Mouse (Mus musculus): Measurements from ENCODE around the gene Gm10153. TPM values are rescaled to one million over a fixed set of nuclear protein-coding genes. Genes with fewer than 3 reads are reported as not detected.
"Not testable (repeated sequence)": the region's sequence is repeated elsewhere in the genome, so short reads cannot be mapped to it uniquely, and the experiment has no call there.

The Gm10153 gene
- not detected in 2 replicates for polyA plus RNA-seq (2012; rRNA removed)

DNA sequence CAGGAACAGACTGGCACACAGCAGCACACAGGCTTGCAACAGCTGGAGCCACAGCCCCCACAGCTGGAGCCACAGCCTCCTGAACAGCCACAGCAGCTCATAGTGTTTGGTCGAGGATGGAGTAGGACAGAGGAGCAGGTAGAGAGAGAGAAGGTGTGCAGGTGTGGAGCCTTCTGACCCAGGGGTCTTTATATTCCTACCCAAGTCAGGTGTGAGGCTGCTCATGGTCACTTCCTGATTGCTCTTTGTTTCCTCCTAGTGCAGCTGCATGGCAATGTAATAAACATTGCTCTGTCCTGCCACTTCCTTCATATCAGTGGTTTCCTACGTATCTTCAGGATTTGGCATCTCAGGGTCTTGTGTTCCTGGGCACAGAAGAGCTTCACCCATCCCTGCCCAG, at the start of gene Gm10153:
Gene Gm10153, minus strand, starts transcription at position 101 of the 400 bp plus-strand sequence.
- TF ChIP-seq POLR2A (IDR thresholded peaks at IDR 0.05; ENCODE audit: low read depth, low read length) (no peak), CTCF (IDR thresholded peaks at IDR 0.05; ENCODE audit: extremely low read depth, insufficient read depth, insufficient read length, insufficient replicate concordance) (no peak)
- Histone ChIP-seq H3K27me3 (ENCODE audit: control insufficient read depth, insufficient read depth, low read length) (no peaks in the 10 kb centered on the region), H3K36me3 (ENCODE audit: control insufficient read depth, insufficient read depth, low read length) (no peaks in the 10 kb centered on the region), H3K4me3 (ENCODE audit: extremely low read depth, insufficient read depth, insufficient read length) (no peak within 1 kb of the TSS), H3K4me1 (ENCODE audit: control insufficient read depth, insufficient read depth, insufficient read length) (no peaks in the 10 kb centered on the region), H3K27ac (ENCODE audit: insufficient read depth, low read length) (no peak within 1 kb of the TSS)
- DNase-seq (ENCODE audit: low read depth in 1 of 2, low spot score in 2 of 2), result no peak
- WGBS, result 39% methylated on average over 2 of the region's 2 CpGs

DNA sequence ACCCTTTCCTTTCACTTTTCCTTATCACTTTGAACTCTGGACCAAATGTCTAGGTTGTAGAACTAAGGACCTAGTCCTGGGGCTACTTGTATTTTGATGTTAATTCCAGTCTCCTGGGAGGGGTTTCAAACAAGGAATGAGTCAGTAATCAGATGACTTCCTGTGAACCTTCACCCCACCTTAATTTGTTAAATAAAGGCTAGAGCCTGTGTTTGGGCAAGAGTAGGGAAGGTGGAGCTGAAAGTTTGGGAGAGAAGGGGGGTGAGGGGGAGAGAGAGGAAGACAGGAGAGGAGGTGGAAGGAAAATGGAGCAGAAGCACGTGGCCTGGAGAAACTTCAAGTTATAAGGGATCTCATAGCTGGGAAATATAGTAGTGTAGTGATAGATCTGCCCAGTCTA, 41.4 kb upstream of the Gm10153 start:
- no peak overlapping the region for H3K4me3 ChIP-seq (ENCODE audit: extremely low read depth, insufficient read depth, insufficient read length)
- no peaks in the 10 kb centered on the region for H3K27me3 ChIP-seq (ENCODE audit: control insufficient read depth, insufficient read depth, low read length)
- H3K4me1 ChIP-seq (ENCODE audit: control insufficient read depth, insufficient read depth, insufficient read length), result no peaks in the 10 kb centered on the region
- H3K36me3 ChIP-seq (ENCODE audit: control insufficient read depth, insufficient read depth, low read length), result no peaks in the 10 kb centered on the region
- DNase-seq (ENCODE audit: low read depth in 1 of 2, low spot score in 2 of 2), result no peak
- H3K27ac ChIP-seq (ENCODE audit: insufficient read depth, low read length), result no peak overlapping the region
- 63% methylated on average over 1 of the region's 1 CpGs for WGBS
- TF ChIP-seq CTCF (IDR thresholded peaks at IDR 0.05; ENCODE audit: extremely low read depth, insufficient read depth, insufficient read length, insufficient replicate concordance), result no peak
- no peak for TF ChIP-seq POLR2A (IDR thresholded peaks at IDR 0.05; ENCODE audit: low read depth, low read length)

DNA sequence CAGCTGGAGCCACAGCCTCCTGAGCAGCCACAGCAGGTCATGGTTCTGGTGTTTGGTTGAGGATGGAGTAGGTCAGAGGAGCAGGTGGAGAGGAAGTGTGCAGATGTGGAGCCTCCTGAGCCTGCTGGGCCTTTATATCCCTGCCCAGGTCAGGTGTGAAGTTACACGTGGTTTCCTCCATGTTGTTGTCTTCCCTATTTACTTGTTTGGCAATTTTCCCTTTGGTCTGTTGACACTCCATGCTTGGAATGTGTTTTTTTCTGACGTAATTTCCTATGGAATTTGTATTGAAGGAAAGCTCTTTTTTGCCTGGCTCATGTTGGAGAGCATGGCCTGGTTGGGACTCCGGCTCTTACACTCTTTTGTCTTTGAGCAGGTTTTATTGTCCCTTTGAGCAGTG, 39.7 kb upstream of the Gm10153 start, which contains the start of gene Krtap5-5:
Gene Krtap5-5, minus strand, starts transcription at position 101 of the 400 bp plus-strand sequence.
- not testable (repeated sequence) for DNase-seq (ENCODE audit: low read depth in 1 of 2, low spot score in 2 of 2); H3K36me3 ChIP-seq (ENCODE audit: control insufficient read depth, insufficient read depth, low read length); H3K4me3 ChIP-seq (ENCODE audit: extremely low read depth, insufficient read depth, insufficient read length); H3K27me3 ChIP-seq (ENCODE audit: control insufficient read depth, insufficient read depth, low read length); H3K4me1 ChIP-seq (ENCODE audit: control insufficient read depth, insufficient read depth, insufficient read length); H3K27ac ChIP-seq (ENCODE audit: insufficient read depth, low read length)
- WGBS, result 54% methylated on average over 3 of the region's 3 CpGs

DNA sequence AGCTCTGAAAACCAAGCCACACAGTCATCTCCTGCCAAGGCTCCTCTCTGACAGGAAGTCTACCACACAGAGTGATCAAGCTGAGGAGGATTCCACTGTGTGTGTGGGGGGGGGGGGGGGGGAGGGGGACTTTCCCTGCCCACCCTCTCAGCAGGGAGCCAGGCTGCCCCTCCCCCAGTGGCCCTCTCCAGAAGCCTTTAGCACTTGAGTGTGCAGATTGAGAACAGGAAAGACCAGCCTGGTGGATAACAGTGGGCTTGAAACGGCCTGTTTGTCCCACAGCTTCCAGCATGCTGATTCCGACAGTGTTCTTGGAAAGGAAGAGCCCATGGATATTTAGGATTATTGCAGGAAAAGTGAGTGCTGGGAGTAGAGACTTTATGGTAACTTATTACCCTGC, 34.3 kb upstream of the Gm10153 start:
- no peak overlapping the region for H3K4me3 ChIP-seq (ENCODE audit: extremely low read depth, insufficient read depth, insufficient read length)
- DNase-seq (ENCODE audit: low read depth in 1 of 2, low spot score in 2 of 2), result no peak
- H3K27me3 ChIP-seq (ENCODE audit: control insufficient read depth, insufficient read depth, low read length), result no peaks in the 10 kb centered on the region
- 61% methylated on average over 2 of the region's 2 CpGs for WGBS
- H3K4me1 ChIP-seq (ENCODE audit: control insufficient read depth, insufficient read depth, insufficient read length), result no peaks in the 10 kb centered on the region
- TF ChIP-seq CTCF (IDR thresholded peaks at IDR 0.05; ENCODE audit: extremely low read depth, insufficient read depth, insufficient read length, insufficient replicate concordance) (no peak), POLR2A (IDR thresholded peaks at IDR 0.05; ENCODE audit: low read depth, low read length) (no peak)
- H3K36me3 ChIP-seq (ENCODE audit: control insufficient read depth, insufficient read depth, low read length), result no peaks in the 10 kb centered on the region
- no peak overlapping the region for H3K27ac ChIP-seq (ENCODE audit: insufficient read depth, low read length)

DNA sequence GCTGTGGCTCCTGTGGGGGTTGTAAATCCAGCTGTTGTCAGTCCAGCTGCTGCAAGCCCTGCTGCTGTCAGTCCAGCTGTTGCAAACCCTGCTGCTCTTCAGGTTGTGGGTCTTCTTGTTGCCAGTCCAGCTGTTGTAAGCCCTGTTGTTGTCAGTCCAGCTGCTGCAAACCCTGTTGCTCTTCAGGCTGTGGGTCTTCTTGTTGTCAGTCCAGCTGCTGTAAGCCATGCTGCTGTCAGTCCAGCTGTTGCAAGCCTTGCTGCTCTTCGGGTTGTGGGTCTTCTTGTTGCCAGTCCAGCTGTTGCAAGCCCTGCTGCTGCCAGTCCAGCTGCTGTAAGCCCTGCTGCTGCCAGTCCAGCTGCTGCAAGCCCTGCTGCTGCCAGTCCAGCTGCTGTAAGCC, 21.9 kb upstream of the Gm10153 start:
- 52% methylated on average over 1 of the region's 1 CpGs for WGBS
- not testable (repeated sequence) for H3K36me3 ChIP-seq (ENCODE audit: control insufficient read depth, insufficient read depth, low read length); H3K4me1 ChIP-seq (ENCODE audit: control insufficient read depth, insufficient read depth, insufficient read length); H3K27me3 ChIP-seq (ENCODE audit: control insufficient read depth, insufficient read depth, low read length); H3K4me3 ChIP-seq (ENCODE audit: extremely low read depth, insufficient read depth, insufficient read length); H3K27ac ChIP-seq (ENCODE audit: insufficient read depth, low read length); DNase-seq (ENCODE audit: low read depth in 1 of 2, low spot score in 2 of 2)

DNA sequence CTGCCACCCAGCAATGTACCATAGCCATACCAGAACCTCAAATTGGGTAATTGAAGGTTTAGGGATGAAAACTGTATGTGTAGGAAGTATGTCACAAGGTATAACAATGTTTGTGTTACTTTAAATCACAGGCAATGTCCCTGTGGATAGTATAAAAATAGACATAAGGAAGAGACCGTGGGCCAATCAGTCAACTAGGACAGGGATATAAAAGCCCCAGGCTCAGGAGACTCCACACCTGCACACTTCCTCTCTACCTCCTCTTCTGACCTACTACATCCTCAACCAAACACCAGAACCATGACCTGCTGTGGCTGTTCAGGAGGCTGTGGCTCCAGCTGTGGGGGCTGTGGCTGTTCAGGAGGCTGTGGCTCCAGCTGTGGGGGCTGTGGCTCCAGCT, 21.4 kb upstream of the Gm10153 start, which contains the start of gene Gm7579:
Gene Gm7579, plus strand, starts transcription at position 301 of the 400 bp plus-strand sequence.
- no peak within 1 kb of the TSS for H3K4me3 ChIP-seq (ENCODE audit: extremely low read depth, insufficient read depth, insufficient read length)
- H3K27me3 ChIP-seq (ENCODE audit: control insufficient read depth, insufficient read depth, low read length), result no peaks in the 10 kb centered on the region
- H3K36me3 ChIP-seq (ENCODE audit: control insufficient read depth, insufficient read depth, low read length), result no peaks in the 10 kb centered on the region
- H3K27ac ChIP-seq (ENCODE audit: insufficient read depth, low read length), result no peak within 1 kb of the TSS
- 34% methylated on average over 1 of the region's 1 CpGs for WGBS
- no peak for DNase-seq (ENCODE audit: low read depth in 1 of 2, low spot score in 2 of 2)
- no peak for TF ChIP-seq POLR2A (IDR thresholded peaks at IDR 0.05; ENCODE audit: low read depth, low read length)
- H3K4me1 ChIP-seq (ENCODE audit: control insufficient read depth, insufficient read depth, insufficient read length), result no peaks in the 10 kb centered on the region

DNA sequence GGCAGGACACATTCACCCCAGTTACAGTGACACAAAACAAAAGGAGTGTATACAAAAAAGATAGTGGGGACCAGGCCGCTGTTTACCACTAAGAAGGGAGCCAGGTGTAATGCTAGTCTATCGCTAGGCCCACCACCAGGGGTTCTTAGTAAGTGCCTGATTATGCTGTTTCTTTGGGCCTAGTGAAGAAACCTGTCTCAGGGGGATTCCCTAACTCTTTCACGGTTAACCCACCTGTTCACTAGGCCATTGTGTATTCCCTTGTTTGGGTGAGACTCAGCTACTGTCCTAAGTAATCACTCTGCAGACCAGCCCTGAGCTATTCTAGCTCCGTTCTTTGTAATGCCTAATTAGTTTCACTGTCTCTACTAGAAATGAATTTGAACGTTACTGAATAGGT, 16.7 kb upstream of the Gm10153 start:
- H3K4me3 ChIP-seq (ENCODE audit: extremely low read depth, insufficient read depth, insufficient read length); H3K27me3 ChIP-seq (ENCODE audit: control insufficient read depth, insufficient read depth, low read length); H3K36me3 ChIP-seq (ENCODE audit: control insufficient read depth, insufficient read depth, low read length); H3K4me1 ChIP-seq (ENCODE audit: control insufficient read depth, insufficient read depth, insufficient read length); DNase-seq (ENCODE audit: low read depth in 1 of 2, low spot score in 2 of 2); H3K27ac ChIP-seq (ENCODE audit: insufficient read depth, low read length): not testable (repeated sequence)
- 95% methylated on average over 5 of the region's 5 CpGs for WGBS

DNA sequence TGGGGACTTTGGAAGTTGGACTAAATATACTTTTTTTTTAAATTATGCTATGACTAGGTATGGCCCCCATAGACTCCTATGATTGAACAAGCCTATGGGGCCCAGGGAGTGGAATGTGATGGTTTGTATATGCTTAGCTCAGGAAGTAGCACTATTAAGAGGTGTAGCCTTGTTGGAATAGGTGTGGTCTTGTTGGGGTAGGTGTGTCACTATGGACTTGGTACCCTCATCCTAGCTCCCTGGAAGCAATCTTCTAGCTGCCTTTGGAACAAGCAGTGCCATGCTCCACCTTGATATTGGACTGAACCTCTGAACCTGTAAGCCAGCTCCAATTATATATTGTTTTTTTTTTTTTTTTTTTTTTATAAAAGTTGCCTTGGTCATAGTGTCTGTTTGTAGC, 15.3 kb upstream of the Gm10153 start:
- Histone ChIP-seq H3K27me3 (ENCODE audit: control insufficient read depth, insufficient read depth, low read length) (no peaks in the 10 kb centered on the region), H3K4me3 (ENCODE audit: extremely low read depth, insufficient read depth, insufficient read length) (no peak overlapping the region), H3K4me1 (ENCODE audit: control insufficient read depth, insufficient read depth, insufficient read length) (no peaks in the 10 kb centered on the region), H3K36me3 (ENCODE audit: control insufficient read depth, insufficient read depth, low read length) (no peaks in the 10 kb centered on the region), H3K27ac (ENCODE audit: insufficient read depth, low read length) (no peak overlapping the region)
- TF ChIP-seq POLR2A (IDR thresholded peaks at IDR 0.05; ENCODE audit: low read depth, low read length) (no peak), CTCF (IDR thresholded peaks at IDR 0.05; ENCODE audit: extremely low read depth, insufficient read depth, insufficient read length, insufficient replicate concordance) (no peak)
- no peak for DNase-seq (ENCODE audit: low read depth in 1 of 2, low spot score in 2 of 2)
